Mouse (Mus musculus) brain, embryonic 14.5 days (tissue): ENCODE results near the gene Astn2. TPM values are rescaled to one million over a fixed set of nuclear protein-coding genes. Genes with fewer than 3 reads are reported as not detected.
A peak's percentile ranks its signal among the peaks of the same experiment; 100 is the strongest.

ENCODE experiments used
- DNase-seq: peaks from one replicate; pipeline ENCODE4 v3.0.0-alpha.2; 2011; ENCODE audit warnings: low read depth
- CTCF ChIP-seq: fragments of 200-500 bp; IDR thresholded peaks from 2 replicates; pipeline ENCODE4 v1.5.1; 2012; ENCODE audit warnings: inconsistent platforms, mild to moderate bottlenecking, moderate library complexity, borderline replicate concordance; ENCODE audit not compliant: insufficient read depth, insufficient read length; ENCODE audit errors: extremely low read depth
- POLR2A ChIP-seq: fragments of 200-500 bp; IDR thresholded peaks from 2 replicates; pipeline ENCODE4 v1.6.1; 2012; ENCODE audit warnings: mild to moderate bottlenecking, inconsistent platforms, borderline replicate concordance; ENCODE audit not compliant: poor library complexity, insufficient read depth, insufficient read length, severe bottlenecking; ENCODE audit errors: extremely low read depth
- polyA plus RNA-seq: library from polyadenylated mRNA; depleted of rRNA; stranded (reverse); fragments of >200 nt; gene quantifications from 2 replicates; pipeline ENCODE4 v1.2.3, GENCODE M21; 2012

Astn2 gene
- polyA plus RNA-seq, 1 experiment = 23.7 TPM

DNA sequence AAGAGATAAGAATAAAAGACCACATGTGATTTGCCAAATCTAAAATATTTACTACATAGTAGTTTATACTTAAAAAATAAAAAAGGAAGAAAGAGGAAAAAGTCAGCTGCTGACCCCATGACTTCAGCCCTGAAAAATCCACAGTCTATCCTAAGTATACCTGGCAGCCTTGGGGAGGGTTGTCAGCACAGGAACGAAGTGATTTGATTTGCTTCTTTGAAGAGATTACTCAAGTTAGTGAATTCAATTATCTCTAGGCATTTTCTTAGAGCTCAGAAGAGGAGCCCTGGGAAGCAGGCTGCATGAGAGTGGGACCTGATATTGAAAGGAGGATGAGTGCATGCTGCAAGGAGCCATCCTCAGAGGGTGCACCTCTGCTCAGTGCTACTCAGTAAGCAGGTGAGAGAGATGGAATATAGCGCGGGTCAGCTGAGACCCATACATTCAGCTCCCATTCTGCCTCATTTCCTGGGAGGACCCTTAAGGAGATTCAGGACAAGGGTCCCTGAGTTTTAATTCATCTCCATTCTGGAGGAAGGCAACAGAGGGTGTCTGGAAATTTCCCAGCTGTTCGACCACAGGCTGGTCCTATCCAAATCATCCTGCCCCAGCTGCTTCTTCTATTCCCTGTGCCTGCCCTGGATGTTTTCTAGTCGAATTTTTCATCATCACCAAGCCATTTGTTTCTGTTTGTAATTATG is 646.1 kb downstream of the Astn2 start:
- DNase-seq = peak; percentile 40
- TF ChIP-seq CTCF (no peak), POLR2A (no peak)

- DNase-seq = no peak
- no peak for TF ChIP-seq POLR2A
- TF ChIP-seq CTCF = no peak
These were observed 651.5 kb downstream of the Astn2 start for GRCm38 (mm10) chr4:65752941-65753340.

GRCm38 (mm10) chr4:65744788-65745187 is 659.6 kb downstream of the Astn2 start:
- TF ChIP-seq POLR2A (no peak), CTCF (no peak)
- no peak for DNase-seq

- peak; percentile 64 for DNase-seq
- TF ChIP-seq POLR2A = no peak
- TF ChIP-seq CTCF = no peak
These were observed 660.3 kb downstream of the Astn2 start for GRCm38 (mm10) chr4:65744088-65744610.

- TF ChIP-seq POLR2A (no peak), CTCF (no peak)
- peak; percentile 61 for DNase-seq
These were observed 661.2 kb downstream of the Astn2 start for GRCm38 (mm10) chr4:65743160-65743691.

GRCm38 (mm10) chr4:65724414-65724813 is 680.0 kb downstream of the Astn2 start:
- no peak for TF ChIP-seq CTCF
- TF ChIP-seq POLR2A = no peak
- DNase-seq = no peak

DNA sequence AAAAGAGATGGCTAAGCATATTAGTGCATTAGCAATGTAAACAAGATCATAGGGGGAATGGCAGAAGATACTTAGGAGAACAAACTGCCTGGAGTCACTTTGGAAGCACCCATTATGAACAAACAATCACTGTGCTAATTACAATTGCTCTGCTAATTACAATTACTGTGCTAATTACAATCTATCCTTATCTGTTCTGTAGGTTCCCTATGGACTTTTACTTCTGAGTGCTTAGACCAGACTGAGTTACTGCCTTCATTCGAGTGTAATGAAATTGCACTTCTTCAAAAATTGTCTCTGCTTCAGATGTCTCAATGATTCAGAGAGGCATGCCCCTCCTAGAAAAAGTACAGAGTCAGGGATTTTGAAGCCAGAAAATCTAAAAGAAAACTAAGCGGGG is 684.8 kb downstream of the Astn2 start:
- TF ChIP-seq CTCF (no peak), POLR2A (no peak)
- no peak for DNase-seq

DNA sequence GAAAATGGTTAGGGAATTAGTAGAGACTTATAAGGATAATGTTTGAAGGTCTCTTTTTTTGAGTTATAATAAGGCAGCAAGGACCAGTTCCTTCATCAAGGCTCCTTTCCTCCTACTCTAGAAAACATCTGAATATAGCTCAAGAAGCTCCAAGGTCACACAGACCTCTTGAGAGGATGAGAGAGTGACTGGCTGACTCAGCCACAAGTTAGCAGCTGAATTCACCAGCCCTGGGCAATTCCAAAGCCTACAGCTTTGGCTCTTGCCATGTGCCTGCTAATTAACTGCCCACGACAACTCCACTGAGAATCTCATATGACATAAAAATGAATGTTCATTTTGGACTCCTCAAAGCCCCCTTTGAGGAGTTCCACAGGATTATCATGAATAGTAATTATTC is 686.5 kb downstream of the Astn2 start:
- no peak for TF ChIP-seq POLR2A
- TF ChIP-seq CTCF = no peak
- peak; percentile 42 for DNase-seq

DNA sequence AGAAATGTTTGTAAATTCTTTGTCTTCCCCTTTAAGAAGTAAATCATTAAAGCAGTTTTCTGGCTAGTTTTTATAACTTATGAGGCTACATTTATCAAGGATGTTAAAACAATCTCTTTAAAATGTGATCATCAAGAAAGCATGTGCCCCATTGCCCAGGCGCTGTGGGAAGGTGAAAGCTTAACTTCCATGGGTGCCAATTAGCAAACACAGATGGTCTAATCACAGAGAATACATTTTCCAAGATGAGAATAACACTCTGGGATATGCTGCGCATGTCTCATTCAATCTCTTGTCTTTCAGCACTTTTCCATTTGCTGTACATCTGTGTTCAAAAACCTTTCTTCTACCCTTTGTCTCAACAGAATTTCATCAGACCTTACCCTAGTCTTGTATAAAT is 688.3 kb downstream of the Astn2 start:
- DNase-seq = peak; percentile 62

GRCm38 (mm10) chr4:65711678-65712077 is 692.7 kb downstream of the Astn2 start:
- TF ChIP-seq CTCF = no peak
- no peak for TF ChIP-seq POLR2A
- peak; percentile 77 for DNase-seq

More for the DNA sequence above, 688.3 kb downstream of the Astn2 start:
- no peak for TF ChIP-seq CTCF
- TF ChIP-seq POLR2A = no peak

- DNase-seq = no peak
These were observed 693.8 kb downstream of the Astn2 start for GRCm38 (mm10) chr4:65710623-65711022.

GRCm38 (mm10) chr4:65701848-65702247 is 702.6 kb downstream of the Astn2 start:
- DNase-seq = peak; percentile 18
- TF ChIP-seq CTCF (no peak), POLR2A (no peak)

More at GRCm38 (mm10) chr4:65710623-65711022, 693.8 kb downstream of the Astn2 start:
- no peak for TF ChIP-seq POLR2A
- TF ChIP-seq CTCF = no peak
